39 mouse cellular contexts compared by ENCODE assay signal in the genomic region with DNA sequence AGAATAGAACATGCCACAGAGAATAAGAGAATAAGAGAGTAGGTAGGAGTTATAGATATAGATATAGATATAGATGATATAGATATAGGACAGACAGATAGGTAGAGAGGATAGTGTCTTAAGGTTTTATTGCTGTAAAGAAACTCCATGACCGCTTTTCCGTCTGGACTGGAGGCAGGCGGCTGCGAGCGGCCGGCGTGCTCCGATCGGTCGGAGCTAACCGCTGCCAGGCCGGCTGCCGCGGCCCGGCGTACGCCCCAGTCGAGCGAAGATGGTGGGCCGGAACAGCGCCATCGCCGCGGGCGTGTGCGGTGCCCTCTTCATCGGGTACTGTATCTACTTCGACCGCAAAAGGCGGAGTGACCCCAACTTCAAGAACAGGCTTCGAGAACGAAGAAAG. TPM values are rescaled to one million over a fixed set of nuclear protein-coding genes. Genes with fewer than 3 reads are reported as not detected.
"Had no signal": no experiment of that assay in that cellular context is flagged by ENCODE, and none has a peak within 500 bp of the region (broad histone marks: within the 10 kb centered on the region; RNA-seq: fewer than 3 reads in every experiment).

No protein-coding gene starts in this region.

RNA-seq across cellular contexts. Expression of gene Sun5, which starts 45.0 kb away (rescaled TPM):
- total RNA-seq: left cerebral cortex, adult 8-10 months; left cerebral cortex, postnatal 10 days; left cerebral cortex, postnatal 14 days; left cerebral cortex, postnatal 25 days; left cerebral cortex, postnatal 36 days; left cerebral cortex, postnatal 4 days; liver, adult 2 months; megakaryocyte-erythroid progenitor cell, adult 5-6 weeks; midbrain, postnatal 0 days; monocyte, adult 5-6 weeks had no signal
- polyA plus RNA-seq: limb, embryonic 10.5 days; limb, embryonic 11.5 days; limb, embryonic 12.5 days; limb, embryonic 13.5 days; limb, embryonic 14.5 days; limb, embryonic 15.5 days; liver, adult 2 months; liver, embryonic 11.5 days; liver, embryonic 12.5 days; liver, embryonic 13.5 days; liver, embryonic 14.5 days; liver, embryonic 15.5 days; liver, embryonic 16.5 days; lung, adult 2 months; lung, embryonic 14.5 days; lung, embryonic 15.5 days; lung, embryonic 16.5 days; lung, postnatal 0 days; macrophage; midbrain, embryonic 10.5 days; midbrain, embryonic 11.5 days; midbrain, embryonic 12.5 days; midbrain, embryonic 13.5 days; midbrain, embryonic 14.5 days; midbrain, embryonic 15.5 days; midbrain, embryonic 16.5 days; midbrain, postnatal 0 days; myocyte; neural tube, embryonic 11.5 days; neural tube, embryonic 12.5 days; neural tube, embryonic 13.5 days had no signal

RNA-seq across cellular contexts. Expression of gene Efcab8, which starts 46.2 kb away (rescaled TPM):
- total RNA-seq: liver, adult 2 months; midbrain, postnatal 0 days; monocyte, adult 5-6 weeks had no signal
- polyA plus RNA-seq: limb, embryonic 11.5 days; limb, embryonic 15.5 days; liver, adult 2 months; liver, embryonic 13.5 days; liver, embryonic 16.5 days; lung, embryonic 14.5 days; lung, embryonic 15.5 days; lung, embryonic 16.5 days; lung, postnatal 0 days; macrophage; midbrain, embryonic 10.5 days; midbrain, embryonic 11.5 days; midbrain, embryonic 12.5 days; midbrain, embryonic 13.5 days; midbrain, embryonic 14.5 days; midbrain, embryonic 16.5 days; midbrain, postnatal 0 days; neural tube, embryonic 11.5 days; neural tube, embryonic 12.5 days; neural tube, embryonic 13.5 days had no signal

RNA-seq across cellular contexts. Expression of gene Bpifb2, which starts 48.9 kb away (rescaled TPM):
- total RNA-seq: left cerebral cortex, adult 8-10 months; left cerebral cortex, postnatal 10 days; left cerebral cortex, postnatal 14 days; left cerebral cortex, postnatal 25 days; left cerebral cortex, postnatal 36 days; left cerebral cortex, postnatal 4 days; liver, adult 2 months; megakaryocyte-erythroid progenitor cell, adult 5-6 weeks; monocyte, adult 5-6 weeks had no signal
- polyA plus RNA-seq: limb, embryonic 10.5 days; limb, embryonic 12.5 days; limb, embryonic 13.5 days; limb, embryonic 15.5 days; liver, adult 2 months; liver, embryonic 11.5 days; liver, embryonic 12.5 days; liver, embryonic 13.5 days; liver, embryonic 14.5 days; liver, embryonic 15.5 days; liver, embryonic 16.5 days; lung, adult 2 months; lung, embryonic 14.5 days; lung, embryonic 15.5 days; lung, embryonic 16.5 days; lung, postnatal 0 days; macrophage; midbrain, embryonic 10.5 days; midbrain, embryonic 11.5 days; midbrain, embryonic 12.5 days; midbrain, embryonic 13.5 days; midbrain, embryonic 14.5 days; midbrain, embryonic 15.5 days; myocyte; neural tube, embryonic 11.5 days; neural tube, embryonic 12.5 days; neural tube, embryonic 13.5 days had no signal
